10 mouse cellular contexts compared by ENCODE assay signal in the genomic region with DNA sequence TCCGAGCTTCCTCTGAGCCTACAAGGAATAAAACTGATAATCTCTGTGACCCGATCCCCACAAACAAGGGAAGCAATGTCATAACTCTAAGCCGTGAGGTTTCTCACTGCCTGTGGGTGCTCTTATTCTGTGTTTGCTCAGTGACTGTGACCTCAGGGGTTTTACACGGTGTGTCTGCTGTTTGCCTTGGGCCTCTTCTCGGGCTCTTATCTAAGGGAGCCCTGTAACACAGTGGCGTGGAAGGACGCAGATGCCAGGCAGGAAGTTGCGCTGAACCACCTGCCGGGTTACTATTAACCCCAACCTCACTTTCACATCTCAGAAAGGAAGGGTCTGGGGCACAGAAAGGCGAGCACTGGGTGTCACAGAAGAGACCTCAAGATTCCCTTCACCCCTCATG.
DNase-seq lines count a peak whose midpoint lies in the region; ATAC-seq and TF ChIP-seq lines count a peak whose summit lies in the region.
"Had no signal": no experiment of that assay in that cellular context is flagged by ENCODE, and none has a peak within 500 bp of the region (broad histone marks: within the 10 kb centered on the region; RNA-seq: fewer than 3 reads in every experiment).

No protein-coding gene starts in this region.

- no peaks in the 10 kb centered on the region for H3K9me3 ChIP-seq in heart, embryonic 15.5 days (replicated peaks)
- no peaks in the 10 kb centered on the region for H3K9me3 ChIP-seq in stomach, postnatal 0 days (ENCODE audit: control insufficient read depth, low read length)
- H3K9me3 ChIP-seq: midbrain, embryonic 15.5 days had no signal

- H3K27ac ChIP-seq in heart, embryonic 15.5 days = peak overlapping the region; percentile 73
- peak overlapping the region; percentile 78 for H3K27ac ChIP-seq in stomach, postnatal 0 days (replicated peaks)
- H3K27ac ChIP-seq: embryonic facial prominence, embryonic 13.5 days; midbrain, embryonic 15.5 days had no signal

- H3K36me3 ChIP-seq in heart, embryonic 15.5 days = no peaks in the 10 kb centered on the region
- no peaks in the 10 kb centered on the region for H3K36me3 ChIP-seq in stomach, postnatal 0 days (ENCODE audit: control insufficient read depth, insufficient read depth, low read length)
- H3K36me3 ChIP-seq: midbrain, embryonic 15.5 days had no signal

- TF ChIP-seq CTCF in lung, adult 2 months (IDR thresholded peaks at IDR 0.05; ENCODE audit: insufficient read depth, low read length) = no peak
- TF ChIP-seq CTCF in stomach, postnatal 0 days (IDR thresholded peaks at IDR 0.05; ENCODE audit: low read depth) = no peak

- no peak for TF ChIP-seq POLR2A in lung, adult 2 months (IDR thresholded peaks at IDR 0.05; ENCODE audit: borderline replicate concordance, extremely low read depth, low read depth, low read length)

- no peaks in the 10 kb centered on the region for H3K27me3 ChIP-seq in heart, embryonic 15.5 days
- H3K27me3 ChIP-seq in stomach, postnatal 0 days (ENCODE audit: control insufficient read depth, insufficient read depth, low read length) = no peaks in the 10 kb centered on the region
- H3K27me3 ChIP-seq: embryonic facial prominence, embryonic 13.5 days; midbrain, embryonic 15.5 days had no signal

- no peak overlapping the region for H3K4me3 ChIP-seq in heart, embryonic 15.5 days
- H3K4me3 ChIP-seq in lung, adult 2 months (replicated peaks; ENCODE audit: extremely low read depth, low read depth, low read length) = no peak overlapping the region
- H3K4me3 ChIP-seq in stomach, postnatal 0 days (ENCODE audit: low read depth, low read length) = no peak overlapping the region
- H3K4me3 ChIP-seq: embryonic facial prominence, embryonic 13.5 days; midbrain, embryonic 15.5 days had no signal

- H3K4me2 ChIP-seq in heart, embryonic 15.5 days = peak overlapping the region; percentile 28
- no peak overlapping the region; the same call in 1 of the 2 replicates for H3K4me2 ChIP-seq in stomach, postnatal 0 days (replicated peaks; ENCODE audit: low read depth)
- H3K4me2 ChIP-seq: embryonic facial prominence, embryonic 13.5 days; midbrain, embryonic 15.5 days had no signal

- H3K4me1 ChIP-seq in heart, embryonic 15.5 days (replicated peaks) = peaks cover 30% of the 10 kb centered on the region
- H3K4me1 ChIP-seq in lung, adult 2 months (ENCODE audit: control insufficient read depth, insufficient read depth, low read length) = peaks cover 1% of the 10 kb centered on the region
- H3K4me1 ChIP-seq in stomach, postnatal 0 days (replicated peaks; ENCODE audit: control insufficient read depth, insufficient read depth) = no peaks in the 10 kb centered on the region
- H3K4me1 ChIP-seq: embryonic facial prominence, embryonic 13.5 days had no signal

- H3K9ac ChIP-seq in heart, embryonic 15.5 days = no peak overlapping the region; the same call in 1 of the 2 replicates
- H3K9ac ChIP-seq in stomach, postnatal 0 days (ENCODE audit: low read length) = no peak overlapping the region
- H3K9ac ChIP-seq: embryonic facial prominence, embryonic 13.5 days; midbrain, embryonic 15.5 days had no signal

- ATAC-seq in heart, embryonic 15.5 days (replicated peaks; ENCODE audit: insufficient number of reproducible peaks, insufficient read depth, low FRiP score, low read depth) = 0 out of 2 replicates have a peak, but pooled peaks have one; percentile 45
- ATAC-seq in stomach, postnatal 0 days (ENCODE audit: low FRiP score, low TSS enrichment) = peak; percentile 91
- ATAC-seq: midbrain, embryonic 15.5 days had no signal

- 19% methylated on average over 10 of the region's 10 CpGs for WGBS in heart, embryonic 15.5 days
- WGBS in lung, adult 2 months = 53% methylated on average over 10 of the region's 10 CpGs
- 54% methylated on average over 10 of the region's 10 CpGs for WGBS in stomach, postnatal 0 days

- peak; percentile 31 for DNase-seq in thymus, postnatal 14 days
- no peak for DNase-seq in thymus, adult 18-20 months
- DNase-seq in lung, adult 2 months = peak; percentile 29
- DNase-seq in stomach, postnatal 0 days (ENCODE audit: low spot score) = peak; percentile 78
- no peak for DNase-seq in urinary bladder, postnatal 10 days (ENCODE audit: low spot score)
- no peak for DNase-seq in adrenal gland, adult 8-10 months
- DNase-seq: right cerebral cortex, adult 18-20 months had no signal

- TF ChIP-seq EP300 in stomach, postnatal 0 days (optimal IDR thresholded peaks at IDR 0.05) = no peak

Comparison
In these comparisons a context has a peak if more than half of its experiments do, and no peak if none do; other contexts are left out.
1. DNase-seq: peak in thymus, postnatal 14 days (single experiment), lung, adult 2 months (single experiment) and stomach, postnatal 0 days (single experiment); none in thymus, adult 18-20 months (0 of 2), urinary bladder, postnatal 10 days (single experiment) and adrenal gland, adult 8-10 months (single experiment).